Mouse (Mus musculus): ENCODE data around the gene Arid1b.

GRCm38 (mm10) chr17:5061183-5061582 lies 67.1 kb downstream of the Arid1b start:
- TF ChIP-seq CTCF (IDR thresholded peaks at IDR 0.05; ENCODE audit: low read depth, low read length) (no peak), POLR2A (IDR thresholded peaks at IDR 0.05; ENCODE audit: extremely low read depth, insufficient read depth, low read length) (no peak)
